Mouse (Mus musculus): ENCODE data around the gene Lekr1. TPM values are rescaled to one million over a fixed set of nuclear protein-coding genes. Genes with fewer than 3 reads are reported as not detected.

The Lekr1 gene
- total RNA-seq, 2 experiments from 2014 or later = 5.4 TPM; not detected in 1

GRCm38 (mm10) chr3:65826716-65827115 lies 160.7 kb downstream of the Lekr1 start:
- ATAC-seq (replicated peaks; ENCODE audit: low FRiP score, poor library complexity, severe bottlenecking) = no peak

- no peak for ATAC-seq (replicated peaks; ENCODE audit: low FRiP score, poor library complexity, severe bottlenecking)
These were observed 161.4 kb downstream of the Lekr1 start for GRCm38 (mm10) chr3:65827400-65827799.

GRCm38 (mm10) chr3:65828020-65828419 lies 162.0 kb downstream of the Lekr1 start:
- no peak for ATAC-seq (replicated peaks; ENCODE audit: low FRiP score, poor library complexity, severe bottlenecking)

- ATAC-seq (replicated peaks; ENCODE audit: low FRiP score, poor library complexity, severe bottlenecking) = no peak
These were observed 163.2 kb downstream of the Lekr1 start for GRCm38 (mm10) chr3:65829230-65829629.

- no peak for ATAC-seq (replicated peaks; ENCODE audit: low FRiP score, poor library complexity, severe bottlenecking)
These were observed 164.0 kb downstream of the Lekr1 start for GRCm38 (mm10) chr3:65829943-65830483.

- ATAC-seq (replicated peaks; ENCODE audit: low FRiP score, poor library complexity, severe bottlenecking) = no peak
These were observed 164.8 kb downstream of the Lekr1 start for GRCm38 (mm10) chr3:65830801-65831200.

GRCm38 (mm10) chr3:65832398-65832797 lies 166.4 kb downstream of the Lekr1 start:
- no peak for ATAC-seq (replicated peaks; ENCODE audit: low FRiP score, poor library complexity, severe bottlenecking)

- no peak for ATAC-seq (replicated peaks; ENCODE audit: low FRiP score, poor library complexity, severe bottlenecking)
These were observed 170.4 kb downstream of the Lekr1 start for GRCm38 (mm10) chr3:65836435-65836834.

GRCm38 (mm10) chr3:65839664-65840063 lies 173.6 kb downstream of the Lekr1 start:
- no peak for ATAC-seq (replicated peaks; ENCODE audit: low FRiP score, poor library complexity, severe bottlenecking)

GRCm38 (mm10) chr3:65841175-65841574 lies 175.1 kb downstream of the Lekr1 start:
- no peak for ATAC-seq (replicated peaks; ENCODE audit: low FRiP score, poor library complexity, severe bottlenecking)

GRCm38 (mm10) chr3:65842515-65843184 lies 176.6 kb downstream of the Lekr1 start:
- ATAC-seq (replicated peaks; ENCODE audit: low FRiP score, poor library complexity, severe bottlenecking) = no peak

GRCm38 (mm10) chr3:65843185-65843552 lies 177.1 kb downstream of the Lekr1 start:
- no peak for ATAC-seq (replicated peaks; ENCODE audit: low FRiP score, poor library complexity, severe bottlenecking)

- no peak for ATAC-seq (replicated peaks; ENCODE audit: low FRiP score, poor library complexity, severe bottlenecking)
These were observed 178.3 kb downstream of the Lekr1 start for GRCm38 (mm10) chr3:65844302-65844701.

GRCm38 (mm10) chr3:65844851-65845552 lies 179.0 kb downstream of the Lekr1 start:
- ATAC-seq (replicated peaks; ENCODE audit: low FRiP score, poor library complexity, severe bottlenecking) = no peak

GRCm38 (mm10) chr3:65847158-65847787 lies 181.2 kb downstream of the Lekr1 start:
- no peak for ATAC-seq (replicated peaks; ENCODE audit: low FRiP score, poor library complexity, severe bottlenecking)

- no peak for ATAC-seq (replicated peaks; ENCODE audit: low FRiP score, poor library complexity, severe bottlenecking)
These were observed 187.7 kb downstream of the Lekr1 start for GRCm38 (mm10) chr3:65853746-65854145.

GRCm38 (mm10) chr3:65855521-65855920 lies 189.5 kb downstream of the Lekr1 start:
- no peak for ATAC-seq (replicated peaks; ENCODE audit: low FRiP score, poor library complexity, severe bottlenecking)

GRCm38 (mm10) chr3:65858118-65858517 lies 192.1 kb downstream of the Lekr1 start:
- ATAC-seq (replicated peaks; ENCODE audit: low FRiP score, poor library complexity, severe bottlenecking) = no peak

GRCm38 (mm10) chr3:65858741-65859348 lies 192.8 kb downstream of the Lekr1 start:
- ATAC-seq (replicated peaks; ENCODE audit: low FRiP score, poor library complexity, severe bottlenecking) = no peak

GRCm38 (mm10) chr3:65859750-65860149 lies 193.7 kb downstream of the Lekr1 start:
- no peak for ATAC-seq (replicated peaks; ENCODE audit: low FRiP score, poor library complexity, severe bottlenecking)
